Mouse (Mus musculus): Measurements from ENCODE around the gene Resp18. TPM values are rescaled to one million over a fixed set of nuclear protein-coding genes. Genes with fewer than 3 reads are reported as not detected.

The Resp18 gene
- polyA plus RNA-seq, 1 experiment from 2014 or later, result 6.9 TPM

DNA sequence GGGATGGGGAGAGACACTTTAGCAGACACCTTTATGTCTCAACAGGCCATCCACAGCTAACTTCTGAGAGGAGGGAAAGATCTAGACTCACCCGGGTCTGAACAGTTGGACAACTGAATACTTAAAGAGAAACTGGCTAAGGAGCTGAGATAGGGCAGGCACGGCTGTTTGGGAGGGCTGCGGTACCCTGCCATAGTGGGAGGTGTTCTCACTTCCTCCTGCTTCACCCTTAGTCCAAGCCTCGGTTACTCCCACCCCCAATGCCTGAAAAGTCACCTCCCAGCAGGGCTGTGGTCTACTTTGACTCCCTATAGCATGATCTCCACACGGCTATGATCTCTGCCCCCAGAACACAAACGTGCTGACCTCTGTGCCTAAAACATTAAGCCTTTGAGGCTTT lies 54.7 kb downstream of the Resp18 start:
- Histone ChIP-seq H3K27ac (replicated peaks; ENCODE audit: low read depth, low read length) (no peak overlapping the region), H3K4me1 (ENCODE audit: control insufficient read depth, insufficient read depth, low read length) (peaks cover 3% of the 10 kb centered on the region; the same call in 1 of the 2 replicates), H3K27me3 (replicated peaks; ENCODE audit: control insufficient read depth, insufficient read depth, low read length) (peaks cover 33% of the 10 kb centered on the region), H3K9ac (ENCODE audit: low read depth, low read length) (no peak overlapping the region), H3K36me3 (ENCODE audit: control insufficient read depth, insufficient read depth, low read length) (no peaks in the 10 kb centered on the region), H3K9me3 (ENCODE audit: control insufficient read depth, low read length) (no peaks in the 10 kb centered on the region), H3K4me2 (ENCODE audit: low read depth, low read length) (no peak overlapping the region), H3K4me3 (ENCODE audit: low read depth, low read length) (no peak overlapping the region)
- DNase-seq (ENCODE audit: low spot score) (no peak), ATAC-seq (ENCODE audit: low read depth) (no peak)
- WGBS, result 63% methylated on average over 6 of the region's 6 CpGs

DNA sequence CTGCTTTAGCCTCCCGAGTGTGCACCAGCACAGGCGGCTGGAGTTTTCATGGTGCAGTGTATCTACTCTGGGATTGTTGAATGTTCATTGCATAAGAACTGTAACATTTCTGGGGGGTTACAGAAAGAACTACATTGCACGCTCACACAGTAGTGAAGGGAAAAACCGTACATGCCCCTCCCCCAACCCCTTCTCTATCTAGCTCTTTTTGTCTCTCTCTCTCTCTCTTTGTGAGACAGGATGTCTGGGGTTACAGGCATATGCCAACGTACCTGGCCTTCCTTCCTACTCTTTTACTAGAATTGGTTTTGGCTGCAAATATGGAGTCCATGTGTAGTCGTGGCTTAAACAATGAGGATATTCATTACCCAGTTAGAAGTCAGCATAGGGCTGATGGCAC lies 55.3 kb downstream of the Resp18 start:
- H3K9me3 ChIP-seq (ENCODE audit: control insufficient read depth, low read length), result no peaks in the 10 kb centered on the region
- WGBS, result 69% methylated on average over 6 of the region's 6 CpGs
- H3K27ac ChIP-seq (replicated peaks; ENCODE audit: low read depth, low read length), result no peak overlapping the region
- no peak overlapping the region for H3K4me2 ChIP-seq (ENCODE audit: low read depth, low read length)
- no peaks in the 10 kb centered on the region for H3K36me3 ChIP-seq (ENCODE audit: control insufficient read depth, insufficient read depth, low read length)
- no peak overlapping the region for H3K9ac ChIP-seq (ENCODE audit: low read depth, low read length)
- no peak overlapping the region for H3K4me3 ChIP-seq (ENCODE audit: low read depth, low read length)
- DNase-seq (ENCODE audit: low spot score) (no peak), ATAC-seq (ENCODE audit: low read depth) (no peak)
- H3K4me1 ChIP-seq (ENCODE audit: control insufficient read depth, insufficient read depth, low read length), result peaks cover 7% of the 10 kb centered on the region; the same call in 1 of the 2 replicates
- H3K27me3 ChIP-seq (replicated peaks; ENCODE audit: control insufficient read depth, insufficient read depth, low read length), result peaks cover 39% of the 10 kb centered on the region

Other genes starting within 250 kb of the Resp18 start
- 10.3 and 11.5 TPM in 2 replicates for gene Nhej1, start 153.2 kb downstream of the Resp18 start, polyA plus RNA-seq (2014; fragmentation: Nextera tagmentation; extraction: Ambion mirVana)
- 0.08 and 0.13 TPM in 2 replicates for gene Slc23a3, start 144.5 kb downstream of the Resp18 start, polyA plus RNA-seq (2014; fragmentation: Nextera tagmentation; extraction: Ambion mirVana)
- gene Cnppd1, start 135.7 kb downstream of the Resp18 start, polyA plus RNA-seq (2014; fragmentation: Nextera tagmentation; extraction: Ambion mirVana), result 35.9 and 41.4 TPM in 2 replicates
- 49.3 and 51.4 TPM in 2 replicates for gene Retreg2, start 135.6 kb downstream of the Resp18 start, polyA plus RNA-seq (2014; fragmentation: Nextera tagmentation; extraction: Ambion mirVana)
- gene Zfand2b, start 109.8 kb downstream of the Resp18 start, polyA plus RNA-seq (2014; fragmentation: Nextera tagmentation; extraction: Ambion mirVana), result 37.0 and 37.6 TPM in 2 replicates
- 21.7 and 24.5 TPM in 2 replicates for gene Abcb6, start 98.0 kb downstream of the Resp18 start, polyA plus RNA-seq (2014; fragmentation: Nextera tagmentation; extraction: Ambion mirVana)
- gene Ankzf1, start 86.3 kb downstream of the Resp18 start, polyA plus RNA-seq (2014; fragmentation: Nextera tagmentation; extraction: Ambion mirVana), result 16.8 and 21.8 TPM in 2 replicates
- 31.9 and 32.7 TPM in 2 replicates for gene Atg9a, start 86.2 kb downstream of the Resp18 start, polyA plus RNA-seq (2014; fragmentation: Nextera tagmentation; extraction: Ambion mirVana)
- 13.0 and 17.6 TPM in 2 replicates for gene Glb1l, start 67.6 kb downstream of the Resp18 start, polyA plus RNA-seq (2014; fragmentation: Nextera tagmentation; extraction: Ambion mirVana)
- 97.1 and 103 TPM in 2 replicates for gene Stk16, start 67.6 kb downstream of the Resp18 start, polyA plus RNA-seq (2014; fragmentation: Nextera tagmentation; extraction: Ambion mirVana)
- 59.6 and 76.1 TPM in 2 replicates for gene Tuba4a, start 58.5 kb downstream of the Resp18 start, polyA plus RNA-seq (2014; fragmentation: Nextera tagmentation; extraction: Ambion mirVana)
- not detected in 2 replicates for gene A630095N17Rik, start 46.3 kb downstream of the Resp18 start, polyA plus RNA-seq (2014; fragmentation: Nextera tagmentation; extraction: Ambion mirVana)
- 20.0 and 21.0 TPM in 2 replicates for gene Dnajb2, start 42.0 kb downstream of the Resp18 start, polyA plus RNA-seq (2014; fragmentation: Nextera tagmentation; extraction: Ambion mirVana)
- gene Ptprn, start 13.9 kb downstream of the Resp18 start, polyA plus RNA-seq (2014; fragmentation: Nextera tagmentation; extraction: Ambion mirVana), result 2.0 and 2.9 TPM in 2 replicates
- gene Dnpep, start 39.6 kb upstream of the Resp18 start, polyA plus RNA-seq (2014; fragmentation: Nextera tagmentation; extraction: Ambion mirVana), result 115 and 128 TPM in 2 replicates
- gene Des, start 81.9 kb upstream of the Resp18 start, polyA plus RNA-seq (2014; fragmentation: Nextera tagmentation; extraction: Ambion mirVana), result 159 and 218 TPM in 2 replicates
- 20.2 and 20.3 TPM in 2 replicates for gene Speg, start 96.9 kb upstream of the Resp18 start, polyA plus RNA-seq (2014; fragmentation: Nextera tagmentation; extraction: Ambion mirVana)
- gene Gmppa, start 157.5 kb upstream of the Resp18 start, polyA plus RNA-seq (2014; fragmentation: Nextera tagmentation; extraction: Ambion mirVana), result 74.2 and 82.9 TPM in 2 replicates
- 0.16 and 0.18 TPM in 2 replicates for gene Asic4, start 172.0 kb upstream of the Resp18 start, polyA plus RNA-seq (2014; fragmentation: Nextera tagmentation; extraction: Ambion mirVana)
- 65.1 and 66.0 TPM in 2 replicates for gene Chpf, start 200.9 kb upstream of the Resp18 start, polyA plus RNA-seq (2014; fragmentation: Nextera tagmentation; extraction: Ambion mirVana)
- gene Tmem198, start 201.1 kb upstream of the Resp18 start, polyA plus RNA-seq (2014; fragmentation: Nextera tagmentation; extraction: Ambion mirVana), result 1.3 and 1.6 TPM in 2 replicates
- 98.7 and 102 TPM in 2 replicates for gene Obsl1, start 228.0 kb upstream of the Resp18 start, polyA plus RNA-seq (2014; fragmentation: Nextera tagmentation; extraction: Ambion mirVana)
- 5.9 and 9.7 TPM in 2 replicates for gene Inha, start 228.7 kb upstream of the Resp18 start, polyA plus RNA-seq (2014; fragmentation: Nextera tagmentation; extraction: Ambion mirVana)
- 13.1 and 15.3 TPM in 2 replicates for gene Stk11ip, start 243.1 kb upstream of the Resp18 start, polyA plus RNA-seq (2014; fragmentation: Nextera tagmentation; extraction: Ambion mirVana)